Mouse (Mus musculus): ENCODE measurements around the gene Cnih3. TPM values are rescaled to one million over a fixed set of nuclear protein-coding genes. Genes with fewer than 3 reads are reported as not detected.

Gene Cnih3
- total RNA-seq, 2 experiments from 2014 or later, result not detected

- ATAC-seq (replicated peaks; ENCODE audit: poor library complexity, severe bottlenecking), result no peak
These were observed 89.3 kb downstream of the Cnih3 start for GRCm38 (mm10) chr1:181441654-181442241.

DNA sequence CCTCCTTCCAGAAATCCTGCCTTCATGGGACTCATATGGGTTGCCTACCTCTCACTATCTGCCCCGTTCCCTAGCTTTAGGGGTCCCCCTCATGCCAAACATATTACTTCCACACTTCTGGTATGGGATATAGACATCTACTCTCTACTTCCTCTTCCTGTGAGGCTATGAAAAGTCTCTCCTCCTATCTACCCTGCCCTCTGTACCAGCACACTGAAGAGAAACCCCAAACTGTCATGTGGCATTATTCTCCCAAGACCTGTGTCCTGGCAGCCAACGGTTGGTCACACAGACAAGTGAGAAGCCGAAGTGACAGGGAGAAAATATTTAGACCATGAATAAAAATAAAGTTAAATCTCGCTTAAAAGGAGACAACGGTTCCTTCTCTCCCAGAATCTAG, 92.6 kb downstream of the Cnih3 start:
- ATAC-seq (replicated peaks; ENCODE audit: poor library complexity, severe bottlenecking), result peak; percentile 44; the same call in 1 of the 2 replicates

GRCm38 (mm10) chr1:181445630-181446257, 93.3 kb downstream of the Cnih3 start:
- 0 out of 2 replicates have a peak, but pooled peaks have one; percentile 14 for ATAC-seq (replicated peaks; ENCODE audit: poor library complexity, severe bottlenecking)

DNA sequence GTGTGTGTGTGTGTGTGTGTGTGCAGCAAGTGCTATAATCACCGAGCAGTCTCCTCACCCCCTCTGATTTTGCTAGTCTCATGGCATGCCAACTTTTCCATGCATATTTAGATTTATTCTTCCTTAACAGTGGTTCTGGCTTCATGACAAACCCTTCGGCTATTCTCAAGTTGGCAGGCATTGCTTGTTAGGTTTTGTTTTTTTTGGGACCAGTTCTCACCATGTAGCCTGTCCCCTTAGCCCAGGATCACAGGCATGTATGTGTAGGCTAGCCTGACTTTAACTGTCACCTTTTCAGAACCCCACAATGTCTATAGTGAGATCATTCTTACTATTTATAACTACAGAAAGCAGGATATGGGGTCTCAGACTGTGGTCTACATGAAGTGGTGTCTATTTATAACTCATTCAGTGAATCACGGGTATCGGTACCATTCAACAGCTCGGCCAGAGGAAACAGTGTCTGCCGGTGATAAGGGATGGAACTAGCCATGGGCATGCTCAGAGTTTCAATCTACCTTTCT, 94.2 kb downstream of the Cnih3 start:
- ATAC-seq (replicated peaks; ENCODE audit: poor library complexity, severe bottlenecking), result no peak

DNA sequence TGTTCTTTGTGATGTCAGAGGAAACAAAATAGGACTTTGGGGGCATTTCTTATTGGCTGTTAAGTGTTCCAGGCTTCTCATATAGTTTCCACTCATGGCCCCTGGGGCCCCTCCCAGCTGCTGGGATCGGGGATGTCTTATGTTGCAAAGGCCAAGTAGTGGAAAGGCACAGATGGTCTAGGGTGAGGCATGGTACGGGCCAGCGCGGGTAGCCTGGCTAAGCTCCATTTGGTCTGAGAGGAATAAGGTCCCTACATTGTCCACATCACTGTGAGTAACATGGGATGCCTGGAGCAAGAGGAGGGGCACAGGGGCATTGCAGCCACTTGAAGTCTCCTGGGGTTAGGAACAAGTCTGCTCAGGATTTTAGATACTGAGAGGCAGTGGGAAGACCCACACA, 95.1 kb downstream of the Cnih3 start:
- no peak for ATAC-seq (replicated peaks; ENCODE audit: poor library complexity, severe bottlenecking)

DNA sequence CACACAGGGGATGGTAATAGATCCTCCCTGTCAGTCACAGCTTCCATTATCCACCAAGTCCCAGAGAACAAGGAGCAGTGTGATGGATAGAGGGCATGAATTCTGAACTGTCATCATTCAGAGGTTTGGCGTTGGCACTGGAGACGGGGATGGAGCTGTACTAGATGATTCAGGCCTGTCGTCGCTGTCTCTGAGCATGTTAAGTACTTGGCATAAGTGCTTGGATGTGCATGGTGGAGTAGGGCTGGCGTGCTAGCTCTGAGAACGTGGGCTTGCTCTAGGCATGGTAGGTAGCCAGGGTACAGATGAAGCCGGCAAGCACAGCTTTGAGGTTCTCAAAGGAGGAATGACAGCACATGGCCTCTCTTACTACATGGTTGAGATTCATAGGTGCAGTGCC, 95.6 kb downstream of the Cnih3 start:
- ATAC-seq (replicated peaks; ENCODE audit: poor library complexity, severe bottlenecking), result no peak

DNA sequence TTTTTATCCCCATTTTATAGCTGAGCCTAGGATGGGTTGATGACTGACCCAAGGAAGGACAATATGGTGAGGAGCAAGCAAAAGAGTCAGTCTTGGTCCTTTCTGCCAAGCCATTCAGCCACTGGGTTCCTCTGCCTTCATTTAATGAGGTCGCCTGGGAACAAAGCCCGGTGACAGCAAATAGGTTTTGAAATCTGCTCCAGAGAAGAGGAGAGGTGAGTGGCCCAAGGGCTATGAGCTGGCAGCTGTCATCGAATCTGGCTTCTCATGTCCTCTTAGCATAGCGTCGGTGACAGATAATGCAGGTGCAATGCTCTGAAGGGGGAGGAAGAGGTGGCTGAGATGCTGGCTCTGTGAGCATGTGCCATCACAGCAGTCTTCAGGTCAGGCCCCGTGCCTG, 100.7 kb downstream of the Cnih3 start:
- ATAC-seq (replicated peaks; ENCODE audit: poor library complexity, severe bottlenecking), result no peak

DNA sequence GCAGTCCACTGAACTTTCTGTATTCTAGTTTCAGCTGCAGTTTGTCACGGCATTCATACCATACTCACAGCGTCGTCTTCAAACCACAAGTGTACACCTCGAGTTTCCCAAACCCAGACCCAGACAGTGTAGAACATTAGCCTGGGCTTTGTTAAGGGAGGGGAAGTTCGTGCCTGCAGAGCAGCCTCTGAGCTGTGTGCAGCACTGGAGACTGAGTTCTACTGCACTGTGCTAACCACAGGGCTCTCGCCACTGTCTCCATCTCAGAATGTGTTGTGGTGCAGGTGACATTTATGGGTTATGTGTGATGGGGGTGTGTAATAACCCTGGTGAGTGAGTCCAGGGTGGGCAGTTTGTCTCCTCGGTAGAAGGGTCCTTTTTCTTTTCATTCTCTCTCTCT, 104.5 kb downstream of the Cnih3 start:
- ATAC-seq (replicated peaks; ENCODE audit: poor library complexity, severe bottlenecking), result no peak

DNA sequence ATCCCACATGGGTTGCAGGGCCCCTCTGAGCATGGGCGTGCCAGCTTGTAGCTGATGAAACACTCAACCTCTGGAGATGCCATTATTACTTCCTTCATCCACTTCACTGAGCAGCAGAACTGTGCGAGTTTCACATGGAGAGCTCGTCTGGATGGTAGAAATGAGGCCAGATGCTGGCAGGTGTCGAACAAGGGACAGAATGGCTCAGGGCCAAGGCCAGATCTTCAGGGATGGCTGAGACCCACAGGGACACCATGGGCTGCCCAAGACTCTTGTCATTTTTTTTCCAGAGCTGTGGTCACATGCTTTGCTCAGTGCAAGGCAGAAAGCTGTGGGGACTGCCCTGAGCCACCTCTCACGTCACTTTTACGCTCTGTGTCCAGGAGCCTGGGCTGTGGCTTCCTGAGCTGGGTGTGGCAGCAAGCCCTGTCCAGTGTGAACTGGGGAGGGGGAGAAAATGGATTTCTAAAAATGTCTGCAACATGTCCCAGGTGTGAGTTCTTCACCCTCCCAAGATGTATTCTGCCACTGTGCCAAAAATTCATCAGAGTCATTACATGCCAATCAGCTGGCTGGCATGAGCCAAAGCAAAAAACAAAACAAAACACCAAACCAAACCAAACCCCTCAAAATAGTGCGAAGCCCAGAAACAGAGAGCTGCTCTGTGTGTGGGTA, 107.1 kb downstream of the Cnih3 start:
- no peak for ATAC-seq (replicated peaks; ENCODE audit: poor library complexity, severe bottlenecking)

DNA sequence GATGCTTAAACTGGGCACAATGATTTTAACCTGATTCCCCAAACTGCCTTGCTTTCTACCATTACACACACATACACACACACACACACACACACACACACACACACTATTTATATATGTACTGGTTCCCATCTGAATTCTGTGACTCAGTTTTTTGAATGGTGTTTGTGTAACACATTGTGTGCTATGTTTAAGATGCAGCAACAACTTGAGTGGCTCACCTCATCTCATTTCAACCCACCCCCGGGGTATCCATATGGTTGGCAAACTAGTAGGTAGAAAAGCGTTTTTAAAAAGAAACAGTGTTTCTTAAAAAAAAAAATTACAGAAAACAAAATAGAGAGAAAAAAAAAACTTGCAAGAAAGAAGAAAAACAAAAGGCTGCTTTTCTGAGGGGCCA, 107.9 kb downstream of the Cnih3 start:
- no peak for ATAC-seq (replicated peaks; ENCODE audit: poor library complexity, severe bottlenecking)

- no peak for ATAC-seq (replicated peaks; ENCODE audit: poor library complexity, severe bottlenecking)
These were observed 109.1 kb downstream of the Cnih3 start for GRCm38 (mm10) chr1:181461484-181461883.

DNA sequence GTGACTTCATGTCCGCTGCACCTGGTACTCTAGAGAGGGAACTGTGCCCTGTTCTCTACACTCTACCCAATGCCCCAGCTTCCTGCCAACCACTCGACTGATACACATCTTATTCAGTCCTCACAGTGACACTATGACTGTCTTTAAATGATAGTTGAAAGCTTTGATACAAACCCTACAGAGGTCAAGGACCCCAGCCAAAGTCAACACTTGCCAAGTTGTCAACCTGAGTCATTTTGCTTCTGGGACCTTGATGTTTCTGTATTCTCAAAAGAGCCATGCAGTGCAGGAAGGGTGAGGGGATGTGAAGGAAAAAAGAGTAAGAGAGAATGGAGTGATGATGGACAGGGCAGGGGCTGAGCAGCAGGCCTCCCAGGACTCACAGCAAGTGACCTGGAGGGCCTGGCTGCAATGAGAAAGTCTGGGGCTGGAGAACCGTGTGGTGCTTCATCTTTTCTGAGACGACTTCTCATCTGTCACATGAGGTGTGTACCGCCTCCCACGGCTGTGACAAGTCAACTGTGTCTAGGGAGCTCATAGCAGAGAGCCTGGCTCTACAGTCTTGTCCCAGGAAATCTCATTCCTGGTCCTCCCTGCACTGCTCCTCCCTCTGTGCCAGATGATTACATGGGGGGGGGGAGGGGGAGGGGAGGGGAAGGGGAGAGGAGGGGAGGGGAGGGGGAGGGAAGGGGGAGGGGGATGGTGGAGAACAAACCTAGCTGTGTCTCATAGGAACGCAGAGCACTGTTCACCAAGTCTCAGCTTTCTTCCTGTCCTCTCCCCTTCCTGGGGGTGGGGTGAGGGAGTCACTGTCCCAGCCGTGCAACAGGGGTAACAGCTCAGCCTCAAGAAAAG, 109.8 kb downstream of the Cnih3 start:
- no peak for ATAC-seq (replicated peaks; ENCODE audit: poor library complexity, severe bottlenecking)

- no peak for ATAC-seq (replicated peaks; ENCODE audit: poor library complexity, severe bottlenecking)
These were observed 110.4 kb downstream of the Cnih3 start for GRCm38 (mm10) chr1:181462906-181463179.

GRCm38 (mm10) chr1:181465027-181465426, 112.6 kb downstream of the Cnih3 start:
- peak; percentile 71 for ATAC-seq (replicated peaks; ENCODE audit: poor library complexity, severe bottlenecking)

DNA sequence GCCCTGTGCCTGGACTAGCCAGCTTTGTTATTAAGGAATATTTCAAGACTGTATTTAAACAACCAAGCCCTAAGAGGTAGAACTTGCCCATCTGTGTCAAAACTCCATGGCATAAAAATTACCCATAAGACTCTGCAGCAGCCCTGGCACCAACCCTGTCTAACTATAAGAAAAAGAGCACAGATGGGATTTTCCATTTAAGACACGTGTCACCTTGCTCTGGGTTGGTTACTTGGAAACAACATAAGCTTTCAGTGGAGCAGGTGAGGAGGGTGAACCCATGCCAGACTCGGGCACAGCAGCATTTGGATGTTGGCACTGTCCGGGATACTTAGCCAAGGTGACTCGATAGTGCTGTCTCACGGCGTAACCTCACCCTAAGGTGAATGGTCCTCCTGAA, 113.6 kb downstream of the Cnih3 start:
- ATAC-seq (replicated peaks; ENCODE audit: poor library complexity, severe bottlenecking), result no peak

- ATAC-seq (replicated peaks; ENCODE audit: poor library complexity, severe bottlenecking), result no peak; the same call in 1 of the 2 replicates
These were observed 114.3 kb downstream of the Cnih3 start for GRCm38 (mm10) chr1:181466601-181467320.

- no peak for ATAC-seq (replicated peaks; ENCODE audit: poor library complexity, severe bottlenecking)
These were observed 114.9 kb downstream of the Cnih3 start for GRCm38 (mm10) chr1:181467321-181467670.

DNA sequence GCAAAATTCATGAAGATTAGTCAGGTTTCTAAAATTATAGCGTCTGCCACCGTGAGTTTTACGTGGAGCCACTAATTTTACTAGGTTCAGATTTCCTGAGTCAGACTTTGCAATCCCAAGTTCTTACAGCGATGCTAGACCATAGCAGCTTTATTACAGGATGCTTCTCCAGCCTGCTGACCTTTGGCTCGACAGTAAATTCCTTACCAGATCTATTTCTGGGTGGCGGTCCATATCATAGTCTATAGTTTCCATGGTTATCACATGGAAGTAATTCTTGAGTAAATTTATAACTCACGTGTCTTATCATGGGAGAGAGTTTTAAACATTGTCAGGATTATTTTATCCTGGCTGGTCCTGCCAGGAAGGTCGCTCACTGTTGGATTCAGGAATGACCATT, 117.0 kb downstream of the Cnih3 start:
- ATAC-seq (replicated peaks; ENCODE audit: poor library complexity, severe bottlenecking), result no peak

GRCm38 (mm10) chr1:181476141-181476540, 123.7 kb downstream of the Cnih3 start:
- no peak for ATAC-seq (replicated peaks; ENCODE audit: poor library complexity, severe bottlenecking)

DNA sequence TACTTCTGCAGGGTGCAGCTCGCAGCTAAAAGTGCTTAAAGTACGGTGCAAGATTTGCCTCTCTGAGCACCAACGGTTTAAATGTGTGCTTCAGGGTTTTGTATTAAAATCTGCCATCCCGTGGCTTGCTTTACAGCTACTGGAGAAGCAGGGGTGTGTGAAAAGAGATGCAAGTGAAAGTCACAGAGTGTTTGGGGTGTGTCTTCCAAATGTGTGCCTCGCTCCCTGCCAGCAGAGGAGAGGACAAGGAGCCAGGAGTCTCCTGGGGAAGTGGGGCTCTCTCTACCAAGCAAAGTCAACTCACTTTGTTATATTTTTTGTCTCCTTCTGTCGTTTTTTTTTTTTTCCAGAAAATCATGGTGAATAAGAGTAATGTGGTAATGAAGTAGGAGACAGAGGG, 124.1 kb downstream of the Cnih3 start:
- no peak for ATAC-seq (replicated peaks; ENCODE audit: poor library complexity, severe bottlenecking)
